14 mouse cellular contexts compared by ENCODE assay signal in genomic region chrX:142236146-142236545, GRCm38 (mm10). TPM values are rescaled to one million over a fixed set of nuclear protein-coding genes. Genes with fewer than 3 reads are reported as not detected.
"Had no signal": no experiment of that assay in that cellular context is flagged by ENCODE, and none has a peak within 500 bp of the region (broad histone marks: within the 10 kb centered on the region; RNA-seq: fewer than 3 reads in every experiment).

No protein-coding gene starts in this region.

RNA-seq across cellular contexts. Expression of gene Gucy2f, which starts 39.4 kb away (rescaled TPM):
- polyA plus RNA-seq: heart, adult 2 months; heart, embryonic 11.5 days; heart, embryonic 13.5 days; heart, embryonic 15.5 days; heart, postnatal 0 days; hindbrain, embryonic 11.5 days; intestine, embryonic 16.5 days; kidney, embryonic 14.5 days; kidney, embryonic 16.5 days; limb, embryonic 10.5 days; limb, embryonic 12.5 days; liver, embryonic 12.5 days; liver, embryonic 14.5 days; liver, embryonic 16.5 days had no signal
